Mouse (Mus musculus) ZHBTc4 (cell line): ENCODE measurements around the gene Cep112.

Experiments used
- DNase-seq: peaks from one replicate; pipeline ENCODE4 v3.0.0-alpha.2; 2011; ENCODE audit warnings: low read depth, low spot score

The Cep112 gene

DNA sequence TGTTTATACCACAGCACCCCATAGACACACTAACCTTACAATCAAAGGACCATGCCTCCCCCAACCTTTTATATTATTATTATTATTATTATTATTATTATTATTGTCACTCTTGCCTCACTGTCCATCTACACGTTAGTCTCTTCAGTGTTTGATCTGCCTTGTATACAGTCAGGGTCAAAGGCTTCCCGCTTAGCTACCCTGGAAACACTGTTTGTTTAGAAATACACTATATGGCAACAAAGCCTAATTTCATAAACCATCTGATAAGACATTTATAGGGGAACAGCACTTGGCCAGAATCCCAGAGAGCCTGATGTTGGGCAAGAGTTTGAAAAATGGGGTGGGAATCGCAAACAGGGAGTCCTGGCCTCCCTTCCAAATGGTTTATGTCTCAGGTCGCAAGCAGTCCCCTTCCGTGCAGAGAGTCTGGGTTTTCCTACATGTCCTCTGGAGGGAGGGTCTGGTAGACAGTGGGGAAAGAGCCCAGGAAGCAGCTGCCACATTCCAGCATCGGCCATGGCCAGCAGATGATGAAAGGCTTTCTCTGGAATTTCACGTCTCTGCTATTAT is 451.7 kb downstream of the Cep112 start:
- no peak for DNase-seq

DNA sequence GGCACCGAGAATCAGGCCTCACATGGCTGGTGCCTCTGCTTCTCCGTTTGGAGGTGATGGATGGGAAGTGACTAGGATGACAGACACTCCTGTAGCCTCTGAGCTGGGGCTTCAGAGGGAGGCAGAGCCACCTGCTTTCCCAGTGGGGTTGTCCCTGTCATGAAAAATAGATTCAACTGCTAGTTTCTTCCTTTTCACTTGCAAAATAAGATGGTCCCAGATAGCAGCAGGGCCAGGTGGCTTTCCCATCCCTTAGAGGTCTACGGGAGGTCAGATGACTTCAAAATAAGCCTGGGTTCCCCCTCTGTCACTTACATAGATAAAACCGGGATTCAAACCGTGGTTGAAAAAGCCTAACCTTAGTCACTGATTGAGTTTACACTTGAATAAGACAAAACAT is 452.5 kb downstream of the Cep112 start:
- DNase-seq, result no peak

DNA sequence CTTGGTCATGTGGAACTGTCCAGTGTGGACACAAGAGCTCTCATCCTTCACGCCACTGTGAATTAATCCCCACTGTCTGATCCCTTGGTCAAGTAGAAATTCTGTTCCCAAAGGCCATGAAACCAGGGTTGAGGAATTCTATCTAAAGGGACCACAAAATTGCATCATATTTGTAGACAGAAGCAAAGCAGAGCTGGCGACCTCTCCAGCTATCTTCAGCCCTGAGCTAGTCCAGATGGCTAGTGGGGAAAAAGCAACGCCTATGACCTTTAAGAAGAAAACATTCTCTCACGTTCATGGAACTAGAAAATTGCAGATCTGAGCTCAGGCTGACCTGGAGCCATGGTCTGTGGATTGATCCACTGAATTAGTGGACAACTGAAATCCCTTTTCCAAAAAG is 455.6 kb downstream of the Cep112 start:
- no peak for DNase-seq

DNA sequence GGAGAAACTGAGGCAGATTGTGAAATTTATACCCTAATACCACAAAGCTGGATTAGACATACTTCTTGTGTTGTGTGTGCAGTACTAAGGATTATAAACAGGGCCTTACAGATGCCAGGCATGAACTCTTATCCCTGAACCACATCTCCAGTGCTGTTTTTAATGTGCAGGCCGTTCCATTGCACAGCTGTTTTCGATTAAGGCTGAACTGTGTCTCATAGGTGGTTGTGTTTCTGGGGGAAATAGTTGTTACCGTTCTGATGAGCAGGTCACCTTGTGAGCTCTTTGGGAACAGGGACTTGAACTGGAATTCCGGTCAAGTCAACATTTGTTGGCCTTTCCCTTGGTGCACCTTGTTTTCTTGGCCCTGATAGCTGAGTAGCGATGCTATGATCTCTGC is 456.7 kb downstream of the Cep112 start:
- no peak for DNase-seq

DNA sequence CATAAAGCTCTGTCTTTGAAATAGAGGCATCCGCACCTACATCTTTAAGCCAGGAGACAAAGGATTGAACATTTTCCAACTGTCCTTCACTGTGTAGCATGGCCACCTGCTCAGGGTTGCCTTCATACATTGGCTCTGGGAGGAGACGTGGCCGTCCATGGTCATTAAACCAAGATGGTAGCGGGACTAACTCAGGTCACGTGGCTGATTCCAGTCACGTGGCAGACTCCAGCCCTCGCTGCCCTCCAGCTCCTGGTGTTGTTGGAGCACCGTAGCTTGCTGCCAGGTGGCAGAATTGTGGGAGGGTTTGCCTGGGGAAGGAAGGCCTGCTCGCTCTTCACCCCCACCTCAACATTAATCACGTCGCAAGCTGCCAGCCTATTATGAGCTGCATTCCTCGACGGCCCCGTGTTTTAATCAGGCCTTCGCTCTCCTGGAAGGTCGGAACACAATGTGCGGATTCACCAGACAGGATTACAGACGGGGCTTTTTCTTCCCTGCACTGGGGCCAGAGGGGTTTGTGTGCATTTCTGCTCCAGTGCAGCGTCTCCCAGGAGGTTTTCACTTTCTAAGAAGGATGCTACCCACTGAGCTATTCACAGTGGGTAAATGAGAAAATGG is 460.4 kb downstream of the Cep112 start:
- no peak for DNase-seq

DNA sequence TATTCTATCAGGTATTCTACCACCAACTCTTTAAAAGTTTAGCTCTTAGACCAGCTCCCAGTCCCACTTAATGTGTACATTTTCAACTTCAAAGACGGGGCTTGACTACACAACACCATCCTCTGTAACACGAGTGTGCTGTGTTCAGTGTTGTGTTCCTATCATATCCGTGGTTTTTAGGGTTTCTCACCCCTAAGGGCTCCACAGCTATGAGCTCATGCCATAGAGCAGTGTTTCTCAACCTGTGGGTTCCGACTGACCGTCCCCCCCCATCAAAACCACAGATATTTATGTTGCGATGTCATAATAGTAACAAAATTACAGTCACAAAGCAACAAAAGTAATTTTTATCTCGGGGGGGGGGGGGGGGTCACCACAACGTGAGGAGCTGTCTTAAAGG is 461.1 kb downstream of the Cep112 start:
- DNase-seq, result no peak

DNA sequence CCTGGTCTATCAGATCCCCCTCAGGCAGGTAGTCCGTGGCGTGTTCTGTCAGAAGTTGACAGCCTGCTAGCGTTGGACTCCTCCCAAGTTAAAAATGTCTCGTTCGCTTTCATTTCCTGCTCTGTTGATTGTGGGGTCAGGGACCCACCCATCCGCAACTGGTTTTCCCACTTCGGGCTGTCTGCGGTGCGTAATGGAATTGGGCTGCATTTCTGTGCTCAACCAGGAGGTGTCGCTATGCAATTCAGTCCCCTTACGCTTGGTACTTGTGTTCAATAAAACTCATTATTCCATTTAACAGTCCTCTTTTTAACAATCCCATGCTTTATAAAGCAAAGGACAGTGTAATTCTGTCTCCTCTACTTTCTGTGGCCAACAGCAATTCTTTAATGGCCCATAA is 464.1 kb downstream of the Cep112 start:
- peak; percentile 86 for DNase-seq

DNA sequence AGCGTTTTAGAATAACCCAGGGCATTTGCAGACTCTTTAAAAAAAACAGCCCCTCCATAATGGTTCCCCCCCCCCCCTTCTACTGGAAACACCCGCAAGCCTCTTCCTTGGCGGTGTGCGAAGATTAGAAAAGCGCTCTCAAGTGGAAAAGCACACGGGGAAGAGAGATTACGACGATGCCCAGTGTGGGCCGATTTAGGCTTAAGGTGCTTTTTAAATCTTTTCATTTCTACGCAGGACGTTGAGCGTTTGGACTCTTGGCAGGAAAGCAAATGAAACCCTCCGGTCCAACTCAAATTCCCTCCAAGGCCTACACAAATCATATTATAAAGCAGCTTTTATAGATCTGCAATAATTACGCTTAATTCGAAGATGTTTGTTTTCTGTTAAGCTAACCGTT is 465.6 kb downstream of the Cep112 start:
- no peak for DNase-seq

DNA sequence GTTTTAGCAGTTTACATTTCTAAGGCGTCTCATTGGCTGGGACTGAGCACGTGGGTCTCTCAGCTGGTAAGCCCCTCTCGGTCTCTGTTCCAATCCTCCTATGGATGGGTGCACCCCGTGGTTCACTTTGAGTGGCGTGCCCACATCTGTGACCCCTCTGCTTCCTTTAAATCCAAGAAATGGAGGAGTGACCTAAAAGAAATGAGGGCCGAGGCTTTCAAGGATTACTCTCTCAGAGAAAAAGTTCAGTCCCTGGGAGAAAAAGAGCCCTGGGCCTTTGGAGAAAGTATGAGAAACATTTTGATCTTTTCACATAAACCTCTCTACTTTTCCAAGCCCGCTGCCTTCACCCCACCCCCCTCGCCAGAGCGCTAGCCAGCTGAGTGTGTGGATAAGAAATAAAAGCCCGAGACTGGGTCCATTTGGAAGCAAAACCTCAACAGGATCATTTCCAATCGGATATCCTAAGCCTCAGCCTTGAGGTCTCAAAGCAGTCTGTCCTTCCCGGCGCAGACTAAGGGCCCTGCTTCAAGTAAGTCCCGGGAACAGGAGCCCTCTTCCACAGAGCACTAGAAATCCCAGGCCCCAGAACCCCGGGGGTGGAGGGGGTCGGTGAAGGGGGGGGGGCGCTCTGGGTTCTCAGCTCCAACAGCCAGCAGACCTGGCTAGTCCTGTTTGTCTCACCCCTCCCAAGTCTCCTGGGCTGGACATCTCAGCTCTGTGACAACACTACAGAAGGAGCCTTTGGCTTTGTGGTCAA is 466.3 kb downstream of the Cep112 start:
- DNase-seq, result peak; percentile 47

DNA sequence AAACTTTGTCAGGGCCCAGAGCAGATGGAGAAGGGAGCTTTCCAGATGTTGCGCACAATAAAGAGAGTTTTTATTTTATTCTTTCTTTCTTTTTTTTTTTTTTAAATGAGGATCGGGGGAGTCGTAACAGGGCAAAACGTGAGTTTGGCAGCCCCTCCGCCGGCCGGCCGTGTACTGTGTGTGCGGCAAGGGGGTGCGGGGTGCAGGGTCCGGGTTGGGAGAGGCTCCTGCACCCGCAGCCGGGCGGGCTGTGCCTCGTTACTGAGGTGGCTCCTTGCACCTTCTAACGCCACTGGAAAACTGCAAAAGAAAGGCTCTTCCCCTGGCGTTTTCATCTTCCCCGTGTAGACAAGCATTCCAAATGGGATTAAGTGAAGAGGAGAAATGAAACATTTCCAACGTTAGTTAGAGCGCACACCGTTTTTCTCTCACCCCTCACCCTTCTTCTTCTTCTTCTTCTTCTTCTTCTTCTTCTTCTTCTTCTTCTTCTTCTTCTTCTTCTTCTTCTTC is 466.9 kb downstream of the Cep112 start:
- DNase-seq, result no peak

DNA sequence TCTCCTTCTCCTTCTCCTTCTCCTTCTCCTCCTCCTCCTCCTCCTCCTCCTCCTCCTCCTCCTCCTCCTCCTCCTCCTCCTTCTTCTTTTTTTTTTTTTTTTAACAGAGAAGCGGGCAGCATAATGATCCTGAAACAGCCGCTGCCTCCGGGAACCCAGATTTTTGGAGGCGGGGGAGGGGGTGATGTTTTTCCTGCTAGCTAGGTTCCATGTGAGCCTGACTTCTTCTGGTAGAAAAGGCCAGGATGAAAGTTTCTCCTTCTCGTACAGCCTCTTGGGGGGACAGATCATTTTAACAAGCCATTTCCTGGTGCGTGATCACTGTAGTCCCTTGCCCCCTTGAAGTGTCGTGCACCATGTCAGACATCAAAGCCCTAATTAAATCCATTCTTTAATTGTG is 467.4 kb downstream of the Cep112 start:
- no peak for DNase-seq

DNA sequence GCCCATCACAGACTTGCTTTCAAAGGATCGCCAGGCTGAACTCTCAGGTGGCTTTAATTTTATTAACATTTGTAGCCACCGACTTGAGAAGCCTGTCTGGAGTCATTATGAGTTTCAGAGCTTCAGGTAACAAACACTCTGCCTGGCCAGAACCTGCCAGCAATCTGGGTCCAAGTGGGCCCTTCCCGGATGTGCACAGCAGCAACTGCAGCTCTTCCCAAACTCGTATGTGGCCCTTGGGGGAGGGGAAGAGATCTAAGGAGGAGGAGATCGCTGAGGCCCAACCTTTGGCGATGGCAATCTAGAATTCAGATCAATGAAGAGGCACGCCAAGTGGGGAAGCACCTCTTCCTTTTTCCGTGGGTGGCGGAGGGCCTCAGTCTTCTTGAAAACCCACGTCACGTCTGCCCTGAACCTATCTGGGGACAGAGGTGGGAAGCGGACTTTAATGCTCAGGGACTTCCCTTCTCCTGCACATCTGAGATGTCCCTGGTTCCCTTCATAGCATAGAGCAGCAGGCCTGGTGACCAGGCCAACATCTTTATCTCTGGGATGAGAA is 468.3 kb downstream of the Cep112 start:
- peak; percentile 49 for DNase-seq

DNA sequence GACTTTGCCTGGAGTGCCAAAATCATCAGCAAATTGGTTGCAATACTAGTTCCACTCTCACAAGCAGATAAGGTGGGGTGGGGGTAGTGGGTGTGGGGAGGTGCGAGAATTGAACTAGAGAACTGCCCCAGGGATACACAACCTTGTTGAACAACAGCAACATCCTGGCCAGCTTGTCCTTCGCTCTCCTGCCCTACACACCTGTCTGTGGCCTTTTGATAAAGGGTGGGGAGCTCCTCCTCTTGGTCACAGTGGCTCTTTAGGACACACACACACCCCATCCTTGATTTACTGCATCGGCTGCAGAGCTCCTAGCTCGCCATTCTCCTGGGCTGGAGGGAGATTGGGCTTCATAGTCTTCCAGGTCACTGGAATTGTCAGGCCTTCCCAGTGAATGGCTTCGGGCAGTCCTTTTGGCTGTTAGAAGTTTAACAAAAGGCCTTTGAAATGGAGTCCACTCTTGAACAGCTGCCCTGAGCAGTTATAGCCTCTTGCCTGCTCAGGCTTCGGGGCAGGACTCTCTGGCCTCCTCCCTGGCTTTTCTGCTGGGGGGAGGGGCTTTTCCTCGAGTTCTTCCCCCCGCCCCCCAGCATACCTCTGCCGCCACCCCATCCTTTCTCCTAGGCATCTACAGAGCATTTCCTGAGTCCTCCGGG is 469.0 kb downstream of the Cep112 start:
- no peak for DNase-seq

DNA sequence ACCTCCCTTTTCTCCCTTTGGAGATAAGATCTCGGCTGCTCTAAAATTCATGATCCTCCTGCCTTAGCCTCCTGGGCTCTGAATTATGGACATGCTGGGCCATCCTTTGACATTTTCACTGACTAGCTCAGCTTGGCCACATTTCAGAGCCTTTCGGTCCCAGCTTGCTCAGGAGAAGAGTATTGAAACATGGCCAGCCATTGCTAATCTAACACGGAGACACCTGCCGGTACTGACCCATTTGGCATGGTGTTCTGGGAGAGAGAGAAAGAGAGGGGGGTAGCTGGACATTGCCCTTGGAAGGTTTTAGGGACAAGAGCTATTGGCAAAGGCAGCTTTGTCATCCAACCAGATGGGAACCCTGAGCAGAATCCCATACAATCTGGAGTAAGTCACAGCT is 472.0 kb downstream of the Cep112 start:
- DNase-seq, result no peak

DNA sequence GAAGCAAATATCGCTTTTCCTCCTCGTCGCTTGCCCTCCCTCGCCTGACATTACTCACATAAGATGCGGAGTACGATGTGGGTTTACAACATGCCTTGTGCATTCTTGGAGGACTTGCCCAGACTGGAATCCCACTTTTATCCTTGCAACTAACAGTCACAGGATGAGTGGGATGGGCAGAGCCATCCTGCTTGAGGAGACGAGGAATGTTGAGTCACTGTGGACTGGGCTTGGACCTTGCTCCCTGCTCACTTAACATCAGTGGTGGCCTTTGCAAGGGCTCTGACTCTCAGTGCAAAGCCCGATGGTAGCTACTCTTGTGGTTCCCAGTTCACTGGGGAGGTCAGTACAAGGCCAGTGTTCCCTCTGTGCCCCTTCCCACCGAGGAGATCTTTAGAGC is 473.1 kb downstream of the Cep112 start:
- peak; percentile 39 for DNase-seq

DNA sequence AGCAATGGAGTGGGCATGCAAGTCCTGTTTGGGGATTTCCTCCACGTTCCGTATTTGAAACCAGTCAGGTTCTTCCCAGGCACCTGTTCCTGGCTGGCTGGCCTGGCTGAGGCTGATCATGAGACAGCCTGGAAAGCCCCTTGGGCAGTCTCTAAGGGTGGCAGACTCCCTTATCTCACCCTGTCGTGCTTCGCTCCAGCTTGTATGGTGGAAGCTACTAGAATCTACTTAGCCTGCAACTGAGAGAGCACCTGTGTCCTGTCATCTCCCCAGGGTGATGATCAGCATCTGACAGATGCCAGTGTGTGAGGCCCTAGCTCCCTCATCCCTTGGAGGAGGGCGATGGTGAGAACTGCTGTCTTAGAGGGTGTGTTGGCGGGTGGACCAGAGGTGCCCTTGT is 473.5 kb downstream of the Cep112 start:
- no peak for DNase-seq

DNA sequence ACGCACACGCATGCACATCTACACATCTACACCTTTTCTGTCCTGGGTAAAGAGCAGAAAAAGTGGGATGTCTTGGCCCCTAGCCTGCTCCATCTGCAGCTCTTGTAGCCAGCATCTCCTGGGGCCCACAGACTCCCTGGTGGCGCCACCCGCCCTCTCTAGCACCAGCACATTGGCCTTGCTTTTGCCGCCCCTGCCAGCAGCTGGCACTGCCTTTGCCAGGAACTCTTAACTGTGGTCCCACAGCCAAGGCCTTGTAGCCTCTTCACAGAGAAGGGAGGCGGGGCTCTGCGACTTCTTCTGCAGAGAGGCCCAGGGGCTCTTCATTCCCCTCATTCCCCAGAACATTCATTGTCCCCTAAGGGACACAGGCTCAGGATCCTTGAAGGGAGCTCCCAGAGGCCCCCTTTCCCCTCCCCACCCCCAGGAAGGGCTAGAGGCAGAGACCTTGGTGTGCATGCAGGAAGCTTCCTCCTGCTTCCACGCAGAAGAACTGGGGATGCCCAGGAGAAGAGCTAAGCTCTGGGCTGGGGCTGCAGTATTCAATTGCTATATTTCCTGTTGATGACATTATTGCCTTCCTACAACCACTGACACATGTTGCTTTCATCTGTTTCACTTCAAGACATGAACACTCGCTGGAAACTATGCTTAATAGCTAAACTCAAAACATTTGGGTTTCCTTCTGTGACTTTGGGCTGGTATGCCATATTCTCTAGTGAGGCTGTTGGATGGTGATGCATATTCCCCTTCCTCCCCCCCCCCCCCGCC is 475.9 kb downstream of the Cep112 start:
- no peak for DNase-seq

DNA sequence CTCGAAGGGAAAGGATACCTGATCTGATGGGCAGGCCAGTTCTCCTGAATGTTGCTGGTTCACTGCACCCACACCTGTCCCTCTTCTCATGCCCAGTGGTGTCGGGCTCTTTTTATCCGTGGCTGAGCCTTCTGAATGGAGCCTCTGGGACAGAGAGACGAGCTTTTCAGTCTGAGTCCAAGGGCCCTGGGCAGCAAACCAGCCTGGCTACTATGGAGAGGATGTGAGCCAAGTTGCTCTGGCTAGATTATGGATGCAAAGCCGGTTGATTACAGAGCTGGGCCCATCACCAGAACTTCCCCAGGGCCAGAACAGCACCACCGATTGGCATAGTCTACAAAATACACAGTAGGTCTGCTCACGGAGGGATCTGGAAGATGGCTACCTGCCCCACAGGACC is 476.7 kb downstream of the Cep112 start:
- DNase-seq, result no peak

DNA sequence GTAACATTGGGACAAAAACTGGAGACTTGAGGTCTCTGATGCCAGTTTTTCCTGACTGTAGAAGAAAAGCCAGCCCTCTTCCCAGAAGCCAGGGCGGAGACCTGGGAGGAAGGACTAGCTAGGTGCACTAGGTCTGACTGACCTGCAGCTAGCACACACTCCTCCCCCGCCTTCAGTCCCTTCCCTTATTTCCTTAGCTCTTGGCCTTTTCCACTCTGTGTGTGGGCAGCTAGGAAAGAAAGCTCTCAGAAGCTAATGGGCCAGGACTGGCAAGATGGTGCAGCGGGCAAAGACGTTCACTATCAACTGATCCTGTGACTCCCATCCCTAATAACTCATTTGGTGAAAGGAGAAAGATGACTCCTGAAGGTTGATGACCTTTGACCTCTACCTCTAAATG is 477.3 kb downstream of the Cep112 start:
- no peak for DNase-seq

DNA sequence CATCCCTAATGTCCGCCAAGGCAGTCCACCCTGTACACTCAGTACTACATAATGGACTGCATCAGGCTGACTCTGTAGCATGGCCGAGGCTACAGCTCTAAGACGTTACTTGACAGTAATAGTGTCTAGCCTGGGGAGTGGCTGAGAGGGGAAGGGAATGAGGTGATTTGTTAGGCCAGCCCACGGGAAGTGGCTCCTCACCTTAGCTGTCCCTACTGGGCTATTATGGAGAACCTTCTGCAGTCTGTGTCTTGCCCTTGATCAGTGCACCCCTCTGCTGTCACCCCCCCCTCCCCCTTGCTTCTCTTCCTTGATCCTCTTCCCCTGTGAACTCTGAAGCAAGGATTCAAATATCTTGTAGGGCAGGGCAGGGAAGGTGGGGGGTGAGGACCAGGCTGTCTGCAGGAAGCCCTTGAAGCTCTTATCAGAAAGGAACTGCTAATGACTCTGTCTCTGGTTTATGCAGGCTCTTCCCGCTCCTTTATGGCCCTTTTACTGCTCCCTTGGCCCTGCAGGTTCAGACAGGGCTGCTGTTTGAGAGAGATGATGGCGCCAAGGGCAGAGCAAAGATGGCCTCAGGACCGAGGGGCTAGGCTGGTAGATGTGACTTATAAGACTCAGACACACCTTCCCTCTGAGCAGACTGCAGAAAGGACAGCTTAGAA is 481.7 kb downstream of the Cep112 start:
- DNase-seq, result no peak
